Comparison of ENCODE assay signal across 15 mouse cellular contexts in the genomic region with DNA sequence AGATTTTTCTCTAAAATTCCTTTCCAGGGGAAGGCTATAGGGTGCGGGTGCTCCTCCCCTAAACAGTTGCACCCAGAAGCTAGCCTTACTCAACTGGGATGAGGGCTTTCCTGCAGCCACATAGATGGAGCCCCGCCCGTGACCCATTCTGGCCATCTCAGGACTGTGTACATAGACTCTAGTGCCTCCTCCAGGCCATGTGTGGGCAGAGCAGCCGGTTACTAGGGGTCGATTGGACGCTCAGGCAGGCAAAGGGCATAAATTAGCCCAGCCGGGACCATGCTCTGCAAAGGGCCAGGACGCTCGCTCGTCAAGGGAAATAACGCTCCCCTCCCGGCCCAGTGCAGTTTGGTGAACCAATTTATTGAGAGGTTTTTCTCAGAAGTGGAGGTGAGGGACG. TPM values are rescaled to one million over a fixed set of nuclear protein-coding genes. Genes with fewer than 3 reads are reported as not detected.
DNase-seq lines count a peak whose midpoint lies in the region; ATAC-seq lines count a peak whose summit lies in the region.
"Had no signal": no experiment of that assay in that cellular context is flagged by ENCODE, and none has a peak within 500 bp of the region (broad histone marks: within the 10 kb centered on the region; RNA-seq: fewer than 3 reads in every experiment).

No protein-coding gene starts in this region.

- H3K4me2 ChIP-seq in forebrain, embryonic 15.5 days (replicated peaks): no peak overlapping the region
- H3K4me2 ChIP-seq in forebrain, embryonic 12.5 days: no peak overlapping the region; the same call in 1 of the 2 replicates
- H3K4me2 ChIP-seq: embryonic facial prominence, embryonic 12.5 days had no signal

- peaks cover 39% of the 10 kb centered on the region for H3K27me3 ChIP-seq in forebrain, embryonic 15.5 days
- peaks cover 70% of the 10 kb centered on the region for H3K27me3 ChIP-seq in forebrain, embryonic 12.5 days
- peaks cover 98% of the 10 kb centered on the region for H3K27me3 ChIP-seq in limb, embryonic 10.5 days (ENCODE audit: low read depth, poor library complexity, severe bottlenecking)

- 0 out of 2 replicates have a peak, but pooled peaks have one; percentile 17 for ATAC-seq in forebrain, embryonic 15.5 days (replicated peaks)
- no peak for ATAC-seq in forebrain, embryonic 12.5 days (ENCODE audit: low FRiP score)
- no peak for ATAC-seq in megakaryocyte progenitor cell, adult 5-6 weeks (replicated peaks; ENCODE audit: poor library complexity)

- 13% methylated on average over 13 of the region's 13 CpGs for WGBS in forebrain, embryonic 15.5 days
- 13% methylated on average over 13 of the region's 13 CpGs for WGBS in forebrain, embryonic 12.5 days
- WGBS in limb, embryonic 10.5 days: 18% methylated on average over 13 of the region's 13 CpGs

- no peaks in the 10 kb centered on the region for H3K36me3 ChIP-seq in forebrain, embryonic 15.5 days
- no peaks in the 10 kb centered on the region for H3K36me3 ChIP-seq in forebrain, embryonic 12.5 days (replicated peaks)
- no peaks in the 10 kb centered on the region for H3K36me3 ChIP-seq in limb, embryonic 10.5 days
- H3K36me3 ChIP-seq: embryonic facial prominence, embryonic 12.5 days had no signal

- H3K4me1 ChIP-seq in forebrain, embryonic 15.5 days: peaks cover 47% of the 10 kb centered on the region
- H3K4me1 ChIP-seq in forebrain, embryonic 12.5 days: peaks cover 65% of the 10 kb centered on the region
- H3K4me1 ChIP-seq in limb, embryonic 10.5 days: peaks cover 36% of the 10 kb centered on the region

- H3K9ac ChIP-seq in forebrain, embryonic 15.5 days (replicated peaks): no peak overlapping the region
- no peak overlapping the region for H3K9ac ChIP-seq in forebrain, embryonic 12.5 days
- H3K9ac ChIP-seq: embryonic facial prominence, embryonic 12.5 days had no signal

- H3K27ac ChIP-seq in forebrain, embryonic 15.5 days (replicated peaks): no peak overlapping the region
- no peak overlapping the region for H3K27ac ChIP-seq in forebrain, embryonic 12.5 days
- H3K27ac ChIP-seq in limb, embryonic 10.5 days: no peak overlapping the region; the same call in 1 of the 2 replicates
- H3K27ac ChIP-seq: embryonic facial prominence, embryonic 12.5 days had no signal

- H3K4me3 ChIP-seq in forebrain, embryonic 15.5 days: no peak overlapping the region
- H3K4me3 ChIP-seq in forebrain, embryonic 12.5 days (replicated peaks): no peak overlapping the region
- no peak overlapping the region for H3K4me3 ChIP-seq in limb, embryonic 10.5 days
- H3K4me3 ChIP-seq: embryonic facial prominence, embryonic 12.5 days had no signal

- intact Hi-C loops in left cerebral cortex, postnatal 10 days (cut with DNase I): no loop called here

- H3K9me3 ChIP-seq in forebrain, embryonic 15.5 days: no peaks in the 10 kb centered on the region
- no peaks in the 10 kb centered on the region for H3K9me3 ChIP-seq in forebrain, embryonic 12.5 days
- no peaks in the 10 kb centered on the region for H3K9me3 ChIP-seq in limb, embryonic 10.5 days (replicated peaks)
- H3K9me3 ChIP-seq: embryonic facial prominence, embryonic 12.5 days had no signal

- DNase-seq in left cerebral cortex, adult 11 months (ENCODE audit: low spot score): peak; percentile 39
- DNase-seq in left cerebral cortex, postnatal 10 days (ENCODE audit: extremely low spot score in 1 of 2, low spot score in 2 of 2): no peak
- DNase-seq in brain, adult 2 months (ENCODE audit: low read depth, low spot score): peak; percentile 64
- peak; percentile 49 for DNase-seq in limb, embryonic 10.5 days (ENCODE audit: low spot score)
- DNase-seq in spleen, adult 18-20 months: no peak
- DNase-seq: kidney, adult 2 months; liver; right cerebral cortex, adult 18-20 months; thymus, adult 18-20 months had no signal

RNA-seq across cellular contexts. Expression of a gene that starts 8.5 kb away (rescaled TPM):
- polyA plus RNA-seq in forebrain, embryonic 15.5 days (2015; fragmentation: Nextera tagmentation; extraction: Ambion mirVana): not detected in 2 replicates
- not detected in 2 replicates for polyA plus RNA-seq in forebrain, embryonic 12.5 days (2016; fragmentation: Nextera tagmentation; extraction: Ambion mirVana)
- total RNA-seq in left cerebral cortex, postnatal 10 days (2021): not detected
- not detected in 2 replicates for polyA plus RNA-seq in limb, embryonic 10.5 days (2016; fragmentation: Nextera tagmentation; extraction: Ambion mirVana)
- total RNA-seq in megakaryocyte progenitor cell, adult 5-6 weeks (2015): not detected in 2 replicates
- total RNA-seq in megakaryocyte progenitor cell, adult 5-6 weeks (2017): not detected in 2 replicates
- total RNA-seq: gastrocnemius, postnatal 4 days; megakaryocyte-erythroid progenitor cell, adult 5-6 weeks had no signal
- polyA plus RNA-seq: embryonic facial prominence, embryonic 12.5 days; kidney, adult 2 months had no signal

RNA-seq across cellular contexts. Expression of a gene that starts 38.0 kb away (rescaled TPM):
- polyA plus RNA-seq in forebrain, embryonic 15.5 days (2015; fragmentation: Nextera tagmentation; extraction: Ambion mirVana): 14.7 and 15.7 TPM in 2 replicates
- polyA plus RNA-seq in forebrain, embryonic 12.5 days (2016; fragmentation: Nextera tagmentation; extraction: Ambion mirVana): 14.3 and 14.8 TPM in 2 replicates
- total RNA-seq in left cerebral cortex, postnatal 10 days (2021): 10 to 100 TPM; 83.2 to 87.1 TPM
- polyA plus RNA-seq in limb, embryonic 10.5 days (2016; fragmentation: Nextera tagmentation; extraction: Ambion mirVana): 13.4 and 15.1 TPM in 2 replicates
- 0.67 TPM in 1 of 2 replicates, not detected in the other for total RNA-seq in megakaryocyte progenitor cell, adult 5-6 weeks (2015)
- not detected in 2 replicates for total RNA-seq in megakaryocyte progenitor cell, adult 5-6 weeks (2017)

Comparison
In these comparisons a context has a peak if more than half of its experiments do, and no peak if none do; other contexts are left out.
1. DNase-seq: peak in left cerebral cortex, adult 11 months (single experiment), brain, adult 2 months (single experiment) and limb, embryonic 10.5 days (single experiment); none in left cerebral cortex, postnatal 10 days (0 of 2) and spleen, adult 18-20 months (0 of 2).